Mouse (Mus musculus): ENCODE results near the gene Pacrg.

DNA sequence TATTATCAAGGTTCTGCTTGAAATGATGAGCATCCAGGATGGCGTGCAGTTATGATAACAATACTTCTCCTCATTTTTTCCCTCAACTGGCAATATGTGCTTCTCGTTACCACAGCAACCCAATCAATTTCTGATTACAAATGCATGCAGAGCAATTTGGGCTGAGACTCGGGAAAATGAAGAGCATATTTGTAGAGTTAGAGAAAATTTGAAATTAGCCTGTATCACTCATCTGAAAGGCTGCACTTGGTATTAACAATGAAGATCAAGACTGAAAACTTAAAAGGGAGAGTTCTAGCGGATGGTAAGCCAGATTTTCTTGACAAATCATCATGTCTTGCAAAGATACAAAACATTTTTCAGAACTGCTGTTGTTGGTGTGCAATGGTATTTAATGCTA, 21.1 kb downstream of the Pacrg start:
- TF ChIP-seq CTCF (IDR thresholded peaks at IDR 0.05; ENCODE audit: low read depth, low read length) (no peak), POLR2AphosphoS5 (IDR thresholded peaks at IDR 0.05; ENCODE audit: insufficient replicate concordance, low read depth, low read length) (no peak), TAL1 (conservative IDR thresholded peaks at IDR 0.05; ENCODE audit: low read depth, low read length) (no peak)

Data from G1E (cell line).